Mouse (Mus musculus): Measurements from ENCODE around the gene Amer2.

GRCm38 (mm10) chr14:60340570-60340969 is 32.5 kb upstream of the Amer2 start:
- TF ChIP-seq CTCF (conservative IDR thresholded peaks at IDR 0.05; ENCODE audit: low read length) (no peak), NANOG (IDR thresholded peaks at IDR 0.05; ENCODE audit: borderline replicate concordance, low read length) (no peak), POU5F1 (IDR thresholded peaks at IDR 0.05; ENCODE audit: borderline replicate concordance, low read length) (no peak)
